Mouse (Mus musculus) embryo, embryonic 9.5 days (tissue): ENCODE measurements at regions not wholly inside any gene's neighbourhood (a gene's known extent, or its start where the extent isn't known, plus 50 kb on each side); places are given as distances from the start of the nearest gene placed in this dataset.
"Not testable (repeated sequence)": the region's sequence is repeated elsewhere in the genome, so short reads cannot be mapped to it uniquely, and the experiment has no call there.

Experiments
- DNase-seq: peaks from one replicate; pipeline ENCODE4 v3.0.0-alpha.2; 2017; ENCODE audit errors: extremely low spot score

GRCm38 (mm10) chr6:62573611-62574010 lies 682.1 kb upstream of the Grid2 start:
- DNase-seq, result no peak

- peak; percentile 42 for DNase-seq
These were observed 679.5 kb upstream of the Grid2 start for GRCm38 (mm10) chr6:62576200-62576599.

GRCm38 (mm10) chr6:62620543-62620942 lies 635.1 kb upstream of the Grid2 start:
- no peak for DNase-seq

GRCm38 (mm10) chr6:62668123-62668522 lies 587.6 kb upstream of the Grid2 start:
- DNase-seq, result not testable (repeated sequence)

- no peak for DNase-seq
These were observed 537.3 kb upstream of the Grid2 start for GRCm38 (mm10) chr6:62718389-62718788.

- DNase-seq, result no peak
These were observed 536.0 kb upstream of the Grid2 start for GRCm38 (mm10) chr6:62719541-62720155.
